Mouse (Mus musculus): ENCODE results near the gene Arpc5.
"Not testable (repeated sequence)": the region's sequence is repeated elsewhere in the genome, so short reads cannot be mapped to it uniquely, and the experiment has no call there.

Arpc5 gene

DNA sequence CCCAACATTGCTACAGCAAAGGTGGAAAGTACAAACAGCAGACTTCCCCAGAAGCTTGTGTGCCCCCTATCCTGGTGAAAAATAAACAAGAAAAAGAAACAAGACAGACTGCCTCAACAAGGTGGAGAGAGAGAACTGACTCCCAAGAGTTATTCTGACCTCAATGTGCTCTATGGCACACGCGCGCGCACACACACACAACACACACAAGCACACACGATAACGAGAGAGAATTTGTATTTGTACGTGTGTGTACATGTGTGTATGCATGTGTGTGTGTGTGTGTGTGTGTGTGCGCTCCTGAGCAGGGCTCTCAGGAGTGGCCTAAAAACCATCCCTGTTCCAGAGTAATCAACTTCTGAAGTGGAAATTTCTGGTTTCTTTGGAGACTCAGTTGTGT, 18.3 kb downstream of the Arpc5 start:
- DNase-seq, result no peak

DNA sequence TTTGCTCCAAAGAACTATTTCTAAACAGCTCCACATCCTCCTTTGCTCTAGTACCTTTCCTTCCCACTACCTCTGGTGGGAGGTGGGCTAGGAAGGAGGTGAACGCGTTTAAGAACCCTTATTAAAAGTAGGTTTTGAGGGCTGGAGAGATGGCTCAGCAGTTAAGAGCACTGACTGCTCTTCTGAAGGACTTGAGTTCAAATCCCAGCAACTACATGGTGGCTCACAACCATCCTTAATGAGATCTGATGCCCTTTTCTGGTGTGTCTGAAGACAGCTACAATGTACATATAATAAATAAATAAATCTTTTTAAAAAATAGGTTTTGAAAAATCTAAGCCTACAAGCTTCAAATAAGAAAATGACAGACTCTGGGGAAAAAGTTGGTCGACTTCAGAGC, 19.1 kb downstream of the Arpc5 start:
- not testable (repeated sequence) for DNase-seq

DNA sequence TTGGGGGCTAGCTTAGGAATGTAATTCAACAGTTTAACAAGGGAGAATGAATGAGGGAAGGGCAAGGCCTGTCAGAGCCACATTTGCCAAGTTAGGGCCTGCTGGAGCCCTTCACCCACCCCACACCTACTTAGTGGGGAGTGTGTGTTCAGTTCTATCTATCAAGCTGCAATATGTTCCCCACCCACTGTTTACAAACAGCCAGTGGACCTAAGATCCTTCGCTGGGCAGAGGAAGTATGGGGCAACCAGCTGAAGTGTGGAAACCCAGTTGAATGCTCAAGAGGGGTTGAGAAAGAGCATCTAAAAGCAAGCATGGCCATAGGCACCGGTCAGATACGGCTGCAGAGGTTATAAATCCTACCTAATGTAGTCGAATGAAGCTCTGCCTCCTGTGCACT, 20.6 kb downstream of the Arpc5 start:
- DNase-seq, result no peak

DNA sequence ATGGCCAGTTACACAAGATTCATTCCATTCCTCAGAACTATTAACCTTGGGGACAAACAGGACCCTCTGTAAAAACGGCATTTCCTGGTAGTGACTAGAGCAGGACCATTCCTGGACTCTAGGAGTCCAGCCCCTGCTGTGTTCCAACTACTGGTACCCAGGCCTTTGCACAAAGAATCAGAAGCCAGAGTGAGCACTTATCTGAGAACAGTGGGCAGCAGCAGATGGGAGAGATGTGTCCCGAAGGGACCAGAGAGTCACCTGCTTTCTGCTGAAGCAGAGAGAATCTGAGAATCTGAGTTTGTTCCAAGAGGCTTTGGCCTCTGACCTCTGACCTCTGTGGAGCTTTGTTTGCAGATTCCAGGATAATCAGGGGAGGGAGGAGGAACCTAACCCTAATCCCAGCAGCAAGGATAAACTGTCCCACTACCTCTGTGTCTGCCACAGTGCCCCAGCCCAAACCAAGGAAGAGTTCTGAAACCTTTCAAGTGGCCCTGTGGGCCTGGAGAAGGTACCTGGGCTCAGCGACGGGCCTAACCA, 21.8 kb downstream of the Arpc5 start:
- DNase-seq, result no peak

DNA sequence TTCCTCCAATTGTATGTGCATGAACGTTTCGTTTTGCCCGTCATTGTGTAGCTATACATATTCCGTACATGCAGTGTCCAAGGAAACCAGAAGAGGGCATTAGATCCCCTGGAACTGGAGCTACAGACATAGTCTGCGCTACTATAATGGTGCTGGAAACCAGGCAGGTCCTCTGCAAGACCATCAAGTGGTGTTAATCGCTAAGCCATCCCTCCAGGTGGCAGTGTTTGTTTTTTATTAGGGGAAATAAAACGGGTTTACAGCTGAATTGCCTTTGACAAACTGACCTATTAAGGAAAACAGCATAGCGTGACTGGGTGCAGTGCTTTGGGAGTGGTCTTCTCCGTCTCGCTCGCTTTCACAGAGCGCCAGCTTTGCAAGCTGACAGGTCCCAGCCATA, 23.9 kb downstream of the Arpc5 start:
- DNase-seq, result peak; percentile 72

DNA sequence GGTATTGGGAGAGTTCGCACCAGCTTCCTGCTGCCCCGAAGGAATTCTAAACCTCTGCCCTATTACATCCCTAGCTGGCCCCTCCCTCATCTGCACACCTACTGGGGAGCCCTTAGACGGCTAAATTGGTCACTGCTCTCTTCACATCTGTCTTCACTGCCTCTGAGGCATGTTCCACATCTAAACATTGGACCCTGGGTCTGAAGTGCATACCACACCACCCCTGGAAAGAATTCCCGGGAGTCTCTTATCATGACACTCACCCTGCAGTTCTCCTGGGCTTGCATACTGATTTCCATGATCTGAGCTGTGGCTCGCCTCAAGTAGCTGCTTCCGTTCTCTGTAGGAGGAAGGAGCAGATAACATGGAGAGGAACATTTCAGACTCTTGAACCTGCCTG, 24.5 kb downstream of the Arpc5 start:
- DNase-seq, result no peak

DNA sequence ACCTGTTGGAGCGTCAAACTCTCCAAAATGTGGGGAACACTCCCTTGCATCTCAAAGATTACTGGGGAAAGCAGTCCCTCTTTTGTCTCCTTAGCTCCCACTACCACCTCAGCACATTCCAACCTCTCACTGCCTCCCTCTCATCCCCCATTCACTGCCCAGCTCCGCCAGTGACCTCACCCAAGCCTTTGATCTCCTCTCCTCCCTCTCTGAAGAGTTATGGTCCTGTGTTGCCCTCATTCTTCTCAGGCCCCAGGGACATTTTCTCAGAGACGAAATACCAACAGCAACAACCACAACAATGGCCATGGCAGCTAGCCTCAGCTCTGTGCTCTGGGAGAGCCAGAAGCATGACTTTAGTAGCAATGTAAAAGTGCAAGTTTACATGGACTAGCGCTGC, 24.9 kb downstream of the Arpc5 start:
- DNase-seq, result no peak

DNA sequence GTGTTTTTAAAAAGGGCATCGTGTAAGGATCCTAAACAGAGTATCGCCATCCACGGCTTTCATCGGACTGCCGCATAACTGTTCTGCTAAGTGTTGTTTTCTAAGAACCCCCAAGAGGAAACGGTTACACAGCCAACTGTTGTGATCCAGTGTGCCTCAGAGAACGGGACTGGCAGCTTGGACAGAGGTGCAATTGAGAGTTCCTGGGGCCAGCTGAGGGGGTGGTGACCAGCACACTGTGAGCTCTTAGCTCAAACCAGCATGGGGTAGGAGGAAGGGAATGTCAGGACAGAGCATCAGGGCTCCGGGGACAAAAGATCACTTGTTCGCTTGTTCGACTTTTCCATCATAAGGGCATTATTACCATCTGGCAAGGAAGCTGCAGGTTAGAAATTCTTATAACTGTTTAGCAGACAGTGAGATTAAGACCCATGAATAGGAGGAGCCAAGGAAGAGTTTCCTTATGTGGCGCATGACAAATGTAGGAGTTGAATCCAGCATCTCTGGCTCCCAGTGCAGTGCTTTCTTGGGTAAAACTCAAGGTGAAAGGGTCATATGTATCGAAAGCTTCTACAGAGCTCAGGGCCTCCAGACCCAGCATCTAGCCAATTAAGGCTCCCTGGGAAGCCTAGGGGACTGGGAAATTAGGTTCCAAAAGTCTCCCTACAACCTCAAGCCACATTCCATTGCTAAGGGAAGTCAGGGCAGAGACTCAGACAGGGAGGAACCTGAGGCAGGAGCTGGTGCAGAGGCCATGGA, 26.6 kb downstream of the Arpc5 start:
- no peak for DNase-seq

DNA sequence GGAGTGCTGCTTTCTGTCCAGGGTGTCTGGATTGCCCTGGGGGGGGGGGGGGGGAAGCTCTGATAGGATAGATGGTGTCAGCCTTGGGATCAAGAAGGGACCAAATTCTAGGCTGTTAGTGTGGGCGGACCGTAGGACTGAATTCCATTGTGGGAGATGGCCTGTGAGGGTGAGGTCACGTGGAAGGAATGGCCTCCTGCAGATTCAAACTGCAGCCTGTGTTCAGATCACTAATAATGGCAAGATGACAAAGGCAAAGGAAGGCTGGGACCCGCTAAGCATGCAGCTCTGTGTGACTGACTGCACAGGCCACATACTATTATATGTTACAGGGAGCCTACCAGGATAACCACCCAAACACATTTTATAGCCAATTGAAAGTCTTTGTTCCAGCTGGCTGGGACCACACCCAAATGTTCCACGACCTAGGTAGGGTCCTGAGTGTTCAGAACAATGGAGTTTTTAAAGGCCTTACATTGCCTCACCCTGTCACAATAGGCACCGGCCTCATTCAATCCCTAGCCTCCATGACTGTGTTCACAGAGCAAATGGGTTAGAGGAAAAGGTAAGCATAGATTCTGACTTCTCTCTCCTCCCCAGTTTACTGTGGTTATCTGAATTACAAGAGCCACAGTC, 27.3 kb downstream of the Arpc5 start:
- no peak for DNase-seq

DNA sequence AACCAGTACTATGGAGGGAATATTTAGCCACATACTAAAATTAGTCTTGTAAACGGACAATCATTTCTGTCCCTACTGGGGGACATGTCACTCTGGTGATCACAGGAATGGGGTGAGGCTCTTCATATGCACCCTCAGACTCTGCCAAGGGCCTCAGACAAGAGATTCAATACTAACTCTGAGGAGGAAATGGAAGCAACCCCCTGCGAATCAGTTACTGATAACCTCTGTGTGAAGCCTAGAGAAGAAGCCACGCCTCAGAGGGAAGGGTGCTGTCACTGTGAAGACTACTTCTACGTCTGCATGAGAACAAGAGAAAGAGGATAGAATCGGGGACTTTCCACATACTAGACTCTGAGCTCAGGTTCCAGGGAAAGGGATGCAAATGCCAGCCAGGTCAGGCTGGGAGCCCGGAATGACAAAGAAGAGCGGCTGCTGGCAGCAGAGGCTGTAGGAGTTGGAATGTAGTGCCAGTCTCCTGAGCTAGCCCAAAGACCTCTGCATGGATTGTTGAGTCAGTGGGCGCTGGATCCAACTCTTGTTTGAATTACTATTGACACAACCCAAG, 29.4 kb downstream of the Arpc5 start:
- no peak for DNase-seq

DNA sequence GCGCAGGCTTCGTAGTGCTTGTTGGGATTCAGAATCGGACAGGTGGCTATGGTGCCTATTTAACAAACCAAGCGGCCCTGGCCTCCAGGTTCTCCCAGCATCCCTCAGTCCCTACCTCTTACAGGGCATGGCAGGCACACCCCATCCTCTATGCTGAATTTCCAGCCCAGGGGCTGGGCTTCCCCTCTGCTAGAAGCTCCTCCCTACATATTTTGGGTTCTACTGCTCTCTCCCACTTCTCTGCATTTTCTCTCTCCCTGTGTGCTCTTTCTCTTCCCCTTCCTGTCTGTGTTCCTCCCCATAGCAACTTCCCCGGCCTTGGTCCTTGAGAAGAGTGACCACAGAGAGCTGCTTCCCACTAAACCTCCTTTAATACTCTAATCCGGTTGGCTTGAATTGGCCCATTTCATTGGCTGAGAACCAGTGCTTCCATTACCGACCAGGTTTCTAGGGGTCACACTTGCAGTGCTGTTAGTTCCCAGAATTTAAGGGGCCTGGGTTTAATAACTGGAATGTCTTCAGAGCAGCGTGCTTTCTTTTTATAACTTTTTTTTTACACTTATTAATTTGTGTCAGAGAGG, 30.4 kb downstream of the Arpc5 start:
- DNase-seq, result no peak

DNA sequence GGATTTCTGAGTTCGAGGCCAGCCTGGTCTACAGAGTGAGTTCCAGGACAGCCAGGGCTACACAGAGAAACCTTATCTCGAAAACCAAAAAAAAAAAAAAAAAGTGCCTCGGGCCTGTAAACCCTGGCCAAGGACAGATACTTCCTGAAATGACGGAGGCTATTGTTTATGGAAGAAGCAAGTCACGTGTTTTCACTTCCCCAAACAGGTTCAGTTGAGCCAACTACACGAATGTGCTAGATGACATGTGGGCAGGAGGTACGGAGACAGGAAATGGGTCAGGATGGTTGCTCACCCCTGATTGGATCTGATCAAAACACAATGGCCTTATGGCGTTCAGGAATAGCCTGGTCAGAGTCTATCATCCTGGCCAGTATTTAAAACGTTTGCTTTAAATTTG, 31.8 kb downstream of the Arpc5 start:
- no peak for DNase-seq

DNA sequence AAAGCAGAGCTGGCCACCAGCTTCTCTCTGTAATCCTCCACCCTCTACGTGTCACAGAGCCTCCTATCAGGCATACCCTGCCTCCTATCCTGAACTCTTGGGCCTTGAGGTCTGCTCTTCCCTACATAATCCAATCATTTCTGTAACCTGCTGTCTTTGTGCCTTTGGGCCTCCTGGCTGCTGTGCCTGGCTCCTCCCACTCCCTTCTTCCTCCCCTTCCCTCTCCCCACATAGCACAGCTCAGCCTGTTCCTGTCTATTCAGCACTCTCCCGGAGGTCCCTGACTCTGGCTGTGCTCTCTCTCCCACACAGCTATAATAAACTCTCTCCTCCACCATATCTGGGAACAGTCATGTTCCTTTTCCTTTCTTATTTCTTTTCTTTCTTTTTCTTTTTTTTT, 33.6 kb downstream of the Arpc5 start, which contains the start of gene Ncf2:
Ncf2 (plus strand) TSS at position 298 of the 400 bp plus-strand sequence.
- peak; percentile 63 for DNase-seq

DNA sequence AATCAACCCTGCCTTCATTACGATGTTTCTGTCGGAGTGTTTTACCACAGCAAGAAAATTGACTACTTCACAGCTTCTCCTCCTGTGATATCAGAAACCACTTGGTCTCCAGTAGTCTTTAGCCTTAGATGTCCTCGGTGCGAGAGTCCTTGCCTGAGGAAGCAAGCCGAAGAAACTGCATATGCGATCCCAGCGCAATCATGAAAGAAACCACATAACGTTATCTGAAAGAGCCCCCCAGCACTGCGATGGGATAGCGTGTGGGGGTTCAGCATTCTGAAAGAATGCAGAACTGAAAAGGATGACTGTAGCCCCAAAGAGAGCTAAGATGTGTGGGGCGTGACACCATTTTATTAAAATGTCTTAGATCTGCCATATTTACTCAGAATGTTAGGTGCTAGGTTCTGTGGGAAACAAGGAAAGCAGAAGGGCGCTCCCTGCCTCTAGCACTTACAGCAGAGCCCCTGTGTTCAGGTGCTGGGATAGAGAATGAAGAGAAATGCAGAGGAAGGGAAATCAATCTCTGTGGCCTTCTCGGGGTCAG, 34.4 kb downstream of the Arpc5 start:
- DNase-seq, result no peak

DNA sequence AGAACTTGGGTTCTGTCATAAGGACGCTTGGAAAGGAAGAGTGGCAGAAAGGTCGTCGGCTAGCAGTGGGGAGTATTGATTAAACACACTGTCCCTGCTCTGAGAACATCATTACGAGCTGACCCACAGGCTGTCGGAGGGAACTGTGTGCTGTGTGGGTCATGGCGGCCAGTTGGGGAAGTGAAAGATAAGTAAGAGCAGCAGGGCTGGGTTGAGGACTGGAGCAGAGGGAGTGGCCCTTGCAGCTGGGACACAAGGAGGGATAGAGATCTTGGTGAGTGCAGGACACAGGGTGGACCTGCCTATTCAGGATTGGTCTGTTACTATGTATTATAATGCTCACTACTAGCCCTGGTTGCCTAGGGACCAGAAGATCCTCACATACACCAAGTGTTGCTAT, 38.6 kb downstream of the Arpc5 start:
- no peak for DNase-seq

DNA sequence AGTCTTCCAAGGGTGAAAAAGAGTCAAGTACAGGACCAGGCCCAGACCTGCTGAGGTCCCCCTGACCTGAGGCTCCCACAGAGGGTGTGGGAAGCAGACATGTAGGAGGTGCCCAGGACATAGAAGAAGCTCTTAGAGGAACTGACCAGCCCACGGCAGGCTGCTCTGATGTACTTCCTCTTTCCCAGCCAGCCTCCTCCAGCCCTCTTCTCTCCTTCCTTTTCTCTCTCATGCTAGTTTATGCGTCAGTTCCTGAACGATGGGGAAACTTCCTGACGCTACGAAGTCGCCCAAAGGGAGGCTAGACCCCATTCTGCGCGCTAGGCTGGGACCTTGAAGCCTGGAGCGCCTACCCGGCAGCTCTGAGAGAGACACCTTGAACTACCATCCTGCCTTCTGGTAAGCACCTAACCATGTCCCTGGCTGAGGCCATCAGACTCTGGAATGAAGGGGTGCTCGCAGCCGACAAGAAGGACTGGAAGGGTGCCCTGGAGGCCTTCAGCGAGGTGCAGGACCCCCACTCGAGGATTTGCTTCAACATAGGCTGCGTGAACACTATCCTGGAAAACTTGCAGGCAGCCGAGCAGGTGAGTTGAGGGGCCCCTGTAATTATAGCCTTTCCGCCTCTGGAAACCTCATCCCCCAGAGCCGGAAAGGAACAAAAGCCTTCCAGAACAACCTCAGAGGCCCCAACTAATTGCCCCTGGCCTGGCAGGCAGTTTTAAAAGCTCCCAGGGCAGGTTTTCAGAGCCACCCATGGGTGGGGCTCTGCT, 41.5 kb downstream of the Arpc5 start:
- peak; percentile 21 for DNase-seq

DNA sequence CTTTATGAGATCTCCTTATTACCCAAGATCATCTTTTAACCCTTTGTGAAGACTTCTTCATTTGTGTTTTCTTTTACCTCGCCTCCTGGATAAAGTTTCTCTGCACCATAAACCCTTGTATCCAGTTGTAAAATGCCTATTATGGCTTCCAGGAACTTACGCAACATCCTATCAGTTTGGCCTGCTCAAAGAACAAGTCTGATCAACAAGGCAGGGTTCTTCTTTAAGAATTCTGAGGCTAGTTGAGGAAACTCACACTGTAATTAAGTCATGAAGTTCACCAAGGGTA, 42.0 kb downstream of the Arpc5 start:
- no peak for DNase-seq

DNA sequence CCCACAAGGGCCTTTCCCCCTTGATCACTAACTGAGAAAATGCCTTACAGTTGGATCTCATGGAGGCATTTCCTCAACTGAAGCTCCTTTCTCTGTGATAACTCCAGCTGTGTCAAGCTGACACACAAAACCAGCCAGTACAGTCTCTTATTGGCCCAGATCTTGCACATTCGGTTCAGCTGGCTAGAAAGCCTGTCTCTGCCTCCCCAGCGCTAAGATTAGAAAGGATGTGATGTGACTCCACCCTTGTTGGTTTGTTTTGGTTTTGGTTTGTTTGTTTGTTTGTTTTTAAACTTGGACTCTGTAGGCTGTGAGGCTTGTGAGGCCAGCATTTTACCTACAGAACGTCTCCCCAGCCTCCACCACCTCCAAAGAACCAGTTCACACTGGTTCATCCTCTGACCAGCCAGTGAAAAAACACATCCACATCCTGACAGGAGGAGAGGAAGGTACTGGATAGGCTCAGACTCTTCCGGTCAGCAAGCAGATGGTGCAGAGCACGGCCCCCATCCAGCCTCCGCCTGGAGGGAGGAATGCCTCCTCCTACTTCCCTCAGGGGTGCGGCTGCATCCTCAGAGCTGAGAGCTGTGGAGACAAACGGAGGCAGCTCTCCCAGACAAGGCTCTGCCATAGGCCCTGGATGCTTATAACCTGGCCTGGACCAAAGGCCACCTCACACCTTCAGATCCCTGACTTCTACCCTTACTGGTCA, 43.4 kb downstream of the Arpc5 start:
- peak; percentile 61 for DNase-seq

DNA sequence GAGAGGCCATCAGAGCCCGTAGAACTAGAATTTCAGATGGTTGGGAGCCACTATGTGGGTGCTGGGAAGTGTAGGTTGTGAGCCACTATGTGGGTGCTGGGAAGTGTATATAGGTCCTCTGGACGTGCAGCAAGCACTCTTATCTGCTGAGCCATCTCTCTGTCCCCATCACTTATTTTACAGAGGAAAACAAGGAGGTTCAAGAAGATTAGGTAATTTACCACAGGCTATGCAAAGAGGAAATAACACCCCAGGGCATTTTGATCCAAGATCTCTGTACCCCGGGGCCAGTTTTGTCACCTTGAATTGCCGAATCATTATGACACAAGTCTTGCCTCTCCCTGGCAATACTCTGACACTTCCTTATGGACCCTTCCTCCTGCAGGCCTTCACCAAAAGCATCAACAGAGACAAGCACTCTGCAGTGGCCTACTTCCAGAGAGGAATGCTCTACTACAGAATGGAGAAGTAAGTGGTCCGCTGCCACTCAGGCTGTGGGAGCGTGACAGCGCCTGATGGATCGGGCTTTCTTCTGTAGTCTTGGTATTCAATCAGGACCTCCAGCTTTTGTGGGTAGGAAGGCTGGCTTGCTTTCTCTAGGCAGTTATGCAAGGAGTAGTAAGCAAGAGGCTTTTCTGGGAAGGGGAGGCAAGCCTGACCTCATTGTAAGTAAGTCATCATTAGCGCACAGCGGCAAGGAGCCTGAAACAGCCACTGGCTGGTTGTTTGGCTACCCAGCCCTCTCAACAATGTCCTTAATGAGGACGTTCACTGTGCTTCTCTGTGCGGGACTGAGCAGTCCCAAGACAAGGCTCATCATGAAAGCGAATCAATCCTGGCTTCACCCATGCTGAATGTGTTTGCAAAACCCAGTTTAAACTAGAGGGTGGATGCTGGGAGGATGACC, 44.4 kb downstream of the Arpc5 start:
- no peak for DNase-seq

DNA sequence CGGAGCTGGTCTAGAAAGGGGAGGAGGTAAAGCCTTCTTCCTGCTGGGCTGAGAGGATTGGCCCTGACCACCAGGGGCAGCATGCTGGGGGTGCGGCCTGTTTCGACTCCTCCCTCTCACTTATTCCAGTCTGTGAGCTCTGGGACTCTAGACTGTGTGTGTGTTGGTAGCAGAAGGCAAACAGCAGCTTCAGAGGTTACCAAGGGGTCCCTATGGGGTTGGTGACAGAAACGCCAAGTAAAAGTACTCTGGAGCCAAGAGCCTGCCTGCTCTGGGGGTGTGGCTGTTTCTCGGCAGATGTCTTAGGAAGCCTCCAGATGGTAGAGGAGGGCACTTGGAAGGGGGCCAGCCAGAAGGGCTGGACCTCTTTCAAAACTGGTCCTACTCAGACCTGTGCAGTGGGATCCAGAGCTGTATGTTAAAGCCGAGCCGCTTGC, 48.9 kb downstream of the Arpc5 start:
- peak; percentile 57 for DNase-seq
